Mouse (Mus musculus) thymus, postnatal 14 days (tissue): ENCODE measurements around the gene Gna14.

ENCODE experiments used
- DNase-seq: peaks from one replicate; pipeline ENCODE4 v3.0.0; 2021

The Gna14 gene

GRCm38 (mm10) chr19:16457127-16457526 is 21.6 kb downstream of the Gna14 start:
- DNase-seq = no peak

DNA sequence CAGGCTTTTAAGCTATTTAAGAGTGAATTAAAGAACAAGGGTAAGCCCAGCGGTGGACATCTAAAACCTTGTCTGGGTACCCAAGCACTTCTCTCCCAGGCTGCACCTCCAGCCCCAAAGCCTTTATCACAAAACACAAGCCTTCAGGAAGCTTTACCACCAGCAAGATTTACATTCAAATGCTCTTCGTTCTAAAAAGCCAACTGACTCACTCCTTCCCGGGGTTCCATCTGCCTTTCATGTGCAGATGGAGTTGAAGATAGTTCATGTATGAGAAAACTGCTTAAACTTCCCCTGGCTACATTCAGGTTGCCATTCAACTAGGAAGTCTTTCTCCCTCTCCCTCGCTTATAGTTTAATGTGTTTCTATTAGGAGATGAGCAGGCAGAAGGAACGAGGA is 23.8 kb downstream of the Gna14 start:
- no peak for DNase-seq

DNA sequence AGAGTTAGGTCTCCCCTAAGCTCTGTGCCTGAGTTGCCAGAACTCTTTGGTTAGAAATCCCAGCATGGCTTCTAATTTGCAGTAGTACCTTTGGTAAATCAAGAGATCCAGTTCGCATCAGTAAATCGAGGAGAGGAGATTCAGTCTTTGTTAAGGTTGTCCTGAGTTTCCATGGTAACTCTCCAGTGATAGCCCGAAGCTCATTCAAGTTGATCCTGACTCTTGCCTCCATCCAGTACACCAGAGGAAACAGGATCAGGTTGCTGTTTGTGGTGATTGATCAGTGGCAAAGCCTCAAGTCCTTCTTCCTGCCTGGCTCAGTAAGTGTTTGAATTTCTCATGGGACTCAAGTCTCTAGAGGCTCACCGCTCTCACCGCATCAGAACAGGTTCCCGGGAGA is 24.7 kb downstream of the Gna14 start:
- DNase-seq = no peak

- no peak for DNase-seq
Observed at GRCm38 (mm10) chr19:16460831-16461230, 25.3 kb downstream of the Gna14 start.

DNA sequence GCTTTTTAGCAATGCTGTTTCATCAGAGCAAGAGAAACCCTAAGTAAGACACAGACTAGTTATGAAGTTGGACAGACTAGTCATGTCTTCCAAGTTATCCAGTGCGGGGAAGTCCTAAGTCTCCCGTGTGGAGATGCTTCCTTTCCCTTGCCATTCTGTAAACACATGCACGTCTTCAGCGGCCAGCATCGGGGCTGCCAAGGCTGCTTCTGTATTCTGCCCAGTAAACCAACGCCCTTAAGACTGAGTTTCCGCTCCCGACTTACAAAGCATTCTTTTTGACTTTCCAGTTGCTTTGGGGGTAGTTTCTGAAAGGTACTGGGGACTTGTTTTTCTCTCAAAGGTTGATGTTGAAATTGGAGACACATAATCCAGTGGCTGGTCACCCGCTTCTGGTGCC is 26.9 kb downstream of the Gna14 start:
- DNase-seq = no peak

- DNase-seq = no peak
Observed at GRCm38 (mm10) chr19:16464730-16465129, 29.2 kb downstream of the Gna14 start.

DNA sequence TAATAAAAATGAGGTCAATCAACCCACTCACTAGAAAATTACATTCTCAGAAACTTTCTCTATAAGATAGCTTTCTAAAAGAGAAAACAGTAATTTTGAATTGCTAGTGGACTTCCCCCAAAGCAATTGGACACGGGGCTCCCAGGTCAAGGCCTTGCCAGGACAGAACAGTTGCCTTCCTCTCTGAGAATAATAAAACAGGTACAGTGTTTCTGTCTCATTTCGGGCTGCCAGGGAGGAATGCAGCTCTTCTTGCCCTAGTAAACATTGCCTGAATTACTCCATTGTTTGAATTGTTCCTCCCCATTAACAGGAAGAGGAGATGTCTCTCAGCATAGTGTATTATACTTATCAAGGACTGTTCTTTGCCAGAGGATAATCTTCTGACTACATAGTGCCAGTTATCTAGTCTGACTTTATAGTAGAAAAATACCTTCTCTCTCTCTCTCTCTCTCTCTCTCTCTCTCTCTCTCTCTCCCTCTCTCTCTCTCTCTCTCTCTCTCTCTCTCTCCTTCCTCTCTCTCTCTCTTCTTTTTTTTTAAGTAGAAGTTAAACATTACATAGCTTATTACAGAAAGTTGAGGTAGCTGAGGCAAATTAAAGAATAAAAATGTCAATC is 33.3 kb downstream of the Gna14 start:
- no peak for DNase-seq

DNA sequence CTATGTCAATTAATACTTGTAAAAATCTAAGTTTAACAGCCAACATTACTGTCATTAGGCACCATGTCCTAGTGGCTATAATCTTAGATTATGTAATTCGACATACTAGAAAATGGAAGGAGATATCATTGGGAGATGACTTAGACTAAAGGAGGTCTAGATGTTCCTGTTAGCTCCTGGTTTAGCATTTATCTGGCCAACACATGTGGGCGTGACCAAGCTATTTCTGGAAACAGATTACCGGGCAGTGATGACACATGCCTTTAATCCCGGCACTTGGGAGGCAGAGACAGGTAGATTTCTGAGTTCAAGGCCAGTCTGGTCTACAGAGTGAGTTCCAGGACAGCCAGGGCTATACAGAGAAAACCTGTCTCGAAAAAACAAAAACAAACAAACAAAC is 37.1 kb downstream of the Gna14 start:
- no peak for DNase-seq

DNA sequence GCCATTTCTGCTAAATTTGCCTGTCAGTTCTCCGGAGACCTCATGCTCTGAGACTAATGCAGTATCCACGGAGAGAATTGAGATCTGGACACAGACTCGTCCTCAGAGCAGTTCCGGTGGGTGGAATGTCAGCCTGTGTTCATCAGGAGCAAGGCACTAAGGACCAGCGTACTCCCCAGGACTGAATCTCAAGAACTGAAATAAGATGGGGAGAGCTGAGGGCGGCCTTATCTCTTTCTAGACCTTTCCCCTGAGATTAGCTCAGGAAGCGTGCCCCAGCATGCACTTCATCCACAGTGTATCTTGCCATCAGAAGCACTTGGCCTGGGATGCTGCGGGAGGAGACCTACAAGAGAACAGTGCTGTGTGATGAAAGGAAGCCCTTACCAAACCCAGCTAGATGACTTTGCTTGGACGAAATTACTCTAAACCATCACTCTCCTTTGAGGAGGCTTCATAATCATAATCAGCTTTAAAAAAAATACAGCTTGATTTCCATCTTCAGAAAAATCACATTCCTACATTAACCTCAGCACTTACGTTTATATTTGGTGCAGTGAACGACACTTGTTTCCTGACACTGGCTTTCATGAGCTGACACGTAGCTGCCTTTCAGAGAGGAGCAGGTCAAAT is 41.9 kb downstream of the Gna14 start:
- no peak for DNase-seq

GRCm38 (mm10) chr19:16478186-16478607 is 42.6 kb downstream of the Gna14 start:
- no peak for DNase-seq

- DNase-seq = no peak
Observed at GRCm38 (mm10) chr19:16482047-16482446, 46.5 kb downstream of the Gna14 start.

GRCm38 (mm10) chr19:16484237-16484636 is 48.7 kb downstream of the Gna14 start:
- DNase-seq = no peak

- no peak for DNase-seq
Observed at GRCm38 (mm10) chr19:16484671-16485070, 49.1 kb downstream of the Gna14 start.

- no peak for DNase-seq
Observed at GRCm38 (mm10) chr19:16490756-16491155, 55.2 kb downstream of the Gna14 start.

DNA sequence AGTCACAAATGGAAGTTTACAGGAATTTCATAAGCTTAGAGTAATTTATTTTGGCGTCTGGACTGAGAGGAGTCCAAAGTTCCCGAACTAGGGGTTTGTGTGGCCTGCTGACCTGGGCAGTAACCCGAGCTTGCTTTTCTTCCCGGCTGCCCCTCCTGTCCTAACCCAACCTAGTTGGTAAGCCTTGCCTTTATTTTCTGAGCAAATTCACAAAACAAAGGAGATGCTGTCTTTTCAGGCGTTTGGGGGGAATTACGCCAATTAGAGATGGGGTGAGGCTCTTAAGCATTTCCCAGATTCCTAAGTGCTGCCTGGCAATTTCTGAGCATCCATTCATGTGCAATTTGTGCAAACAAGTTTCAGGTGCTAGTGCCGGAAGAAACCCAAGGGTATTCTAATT is 55.9 kb downstream of the Gna14 start:
- DNase-seq = no peak

GRCm38 (mm10) chr19:16492453-16492852 is 56.9 kb downstream of the Gna14 start:
- DNase-seq = no peak

DNA sequence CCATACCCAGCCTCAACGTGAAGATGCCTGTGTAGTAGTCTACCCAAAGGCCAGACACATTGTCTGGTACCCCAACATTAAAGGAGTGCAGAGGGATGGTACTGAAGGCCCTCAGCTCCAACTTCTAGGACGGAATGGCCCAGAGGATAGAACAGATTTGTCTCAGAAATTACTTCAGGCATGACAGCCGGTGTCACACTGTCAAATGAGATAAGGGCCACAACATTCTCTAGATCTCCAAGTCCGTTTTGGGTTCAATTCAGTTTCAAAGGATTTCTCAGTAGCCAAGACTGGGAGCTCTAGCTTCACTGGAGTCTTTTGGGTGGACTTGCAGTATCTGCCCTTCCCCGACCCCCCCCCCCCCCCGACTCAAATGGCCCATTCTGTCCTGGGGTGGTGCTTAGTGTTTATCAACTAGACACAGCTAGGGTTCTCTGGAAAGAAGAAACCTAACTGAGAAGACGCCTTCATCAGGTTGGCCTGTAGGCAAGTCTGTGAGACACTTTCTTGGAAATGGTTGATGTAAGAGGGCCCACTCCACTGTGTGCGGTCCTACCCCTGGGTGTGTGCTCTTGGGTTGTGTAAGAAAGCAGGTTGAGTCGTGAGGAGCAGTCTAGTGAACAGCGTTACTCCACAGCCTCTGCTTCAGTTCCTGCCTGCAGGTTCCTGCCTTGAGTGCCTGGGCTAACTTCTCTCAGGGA is 59.4 kb downstream of the Gna14 start:
- DNase-seq = no peak

DNA sequence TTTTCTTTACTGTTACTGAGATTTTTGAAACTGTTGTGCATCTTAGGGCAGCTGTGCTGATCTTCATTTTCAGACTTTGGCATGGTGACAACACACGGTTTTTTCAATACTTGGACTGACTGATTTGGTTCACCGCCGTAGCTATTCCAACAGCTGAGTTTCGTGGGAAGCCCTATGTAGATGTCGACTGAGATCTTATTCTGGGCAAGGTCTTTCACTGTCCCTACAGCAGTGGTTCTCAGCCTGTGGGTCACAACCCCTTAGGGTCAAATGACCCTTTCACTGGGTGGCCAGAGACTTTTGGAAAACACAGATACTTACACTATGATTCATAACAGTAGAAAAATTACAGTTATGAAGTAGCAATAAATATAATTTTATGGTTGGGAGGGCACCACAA is 60.5 kb downstream of the Gna14 start:
- no peak for DNase-seq

GRCm38 (mm10) chr19:16502054-16502453 is 66.5 kb downstream of the Gna14 start:
- DNase-seq = no peak

GRCm38 (mm10) chr19:16506711-16507364 is 71.3 kb downstream of the Gna14 start:
- no peak for DNase-seq

GRCm38 (mm10) chr19:16510343-16511080 is 75.0 kb downstream of the Gna14 start:
- DNase-seq = no peak

DNA sequence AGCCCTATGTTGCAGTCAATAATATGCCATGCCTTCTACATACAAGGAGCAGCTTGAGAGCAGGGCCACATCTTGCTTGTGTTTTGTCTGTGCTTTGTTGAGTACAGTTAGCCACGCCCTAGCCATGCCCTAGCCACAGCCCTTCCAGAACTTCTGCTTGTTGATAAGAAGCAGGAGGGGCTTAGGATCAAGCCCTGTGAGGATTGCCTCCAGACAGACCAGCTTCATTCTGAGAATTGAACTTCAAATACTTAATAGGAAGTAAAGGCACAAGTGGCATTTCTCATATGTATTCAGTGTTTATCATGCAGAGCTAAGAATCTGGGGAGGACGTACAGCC is 75.5 kb downstream of the Gna14 start:
- DNase-seq = no peak

- DNase-seq = no peak
Observed at GRCm38 (mm10) chr19:16514201-16514600, 78.6 kb downstream of the Gna14 start.
